Mouse (Mus musculus) small intestine, adult 2 months (tissue): ENCODE measurements around the gene Olfml1. TPM values are rescaled to one million over a fixed set of nuclear protein-coding genes. Genes with fewer than 3 reads are reported as not detected.

ENCODE experiments used
- H3K27ac ChIP-seq: fragments of 200-500 bp; 2 replicates; pipeline ENCODE4 v1.5.1; 2012; ENCODE audit warnings: low read depth, low read length, control low read depth, inconsistent platforms; ENCODE audit not compliant: insufficient read depth
- H3K27me3 ChIP-seq: fragments of 200-500 bp; 2 replicates; pipeline ENCODE4 v1.6.1; 2012; ENCODE audit warnings: mild to moderate bottlenecking, moderate library complexity, low read length, inconsistent platforms; ENCODE audit not compliant: control insufficient read depth, insufficient read depth
- H3K36me3 ChIP-seq: fragments of 200-500 bp; 2 replicates; pipeline ENCODE4 v1.6.1; 2012; ENCODE audit warnings: mild to moderate bottlenecking, low read length, control low read depth, inconsistent platforms; ENCODE audit not compliant: control insufficient read depth, insufficient read depth
- H3K4me1 ChIP-seq: fragments of 200-500 bp; 2 replicates; pipeline ENCODE4 v1.6.1; 2012; ENCODE audit warnings: low read length, inconsistent platforms, mixed read lengths; ENCODE audit not compliant: control insufficient read depth, insufficient read depth, insufficient read length
- H3K4me3 ChIP-seq: fragments of 200-500 bp; 2 replicates; pipeline ENCODE4 v1.5.1; 2012; ENCODE audit warnings: low read depth, mild to moderate bottlenecking, control low read depth, inconsistent platforms, low read length, moderate library complexity
- CTCF ChIP-seq: fragments of 200-500 bp; IDR thresholded peaks from 2 replicates; pipeline ENCODE4 v1.5.1; 2012; ENCODE audit warnings: low read depth, mild to moderate bottlenecking, control low read depth, inconsistent platforms, low read length, moderate library complexity, mixed read lengths; ENCODE audit not compliant: insufficient replicate concordance, insufficient read length; ENCODE audit errors: extremely low read depth
- POLR2A ChIP-seq: fragments of 200-500 bp; IDR thresholded peaks from 2 replicates; pipeline ENCODE4 v1.6.1; 2012; ENCODE audit warnings: low read depth, mild to moderate bottlenecking, control low read depth, inconsistent platforms, low read length, moderate library complexity
- WGBS: fragments of 180-500 bp; shearing (Covaris S2); methylation state at CpG from one replicate; pipeline ENCODE4 v1.1.7; 2018; 5-methylcytosine and 5-hydroxymethylcytosine counted together
- polyA plus RNA-seq: library from polyadenylated mRNA; depleted of rRNA; stranded (reverse); fragments of >200 nt; gene quantifications from 2 replicates; pipeline ENCODE4 v1.2.3, GENCODE M21; 2012

Olfml1 gene
- polyA plus RNA-seq, 1 experiment: 0.57 TPM

- Histone ChIP-seq H3K27me3 (no peaks in the 10 kb centered on the region), H3K36me3 (no peaks in the 10 kb centered on the region), H3K4me3 (peak overlapping the region; percentile 82), H3K4me1 (peaks cover 6% of the 10 kb centered on the region; the same call in 1 of the 2 replicates), H3K27ac (peak overlapping the region; percentile 92)
- TF ChIP-seq POLR2A (no peak), CTCF (peak; percentile 77; the same call in 1 of the 2 replicates)
- under 1% methylated on average over 16 of the region's 16 CpGs for WGBS
Observed at GRCm38 (mm10) chr7:107594325-107594856, 27.1 kb downstream of the Olfml1 start.

DNA sequence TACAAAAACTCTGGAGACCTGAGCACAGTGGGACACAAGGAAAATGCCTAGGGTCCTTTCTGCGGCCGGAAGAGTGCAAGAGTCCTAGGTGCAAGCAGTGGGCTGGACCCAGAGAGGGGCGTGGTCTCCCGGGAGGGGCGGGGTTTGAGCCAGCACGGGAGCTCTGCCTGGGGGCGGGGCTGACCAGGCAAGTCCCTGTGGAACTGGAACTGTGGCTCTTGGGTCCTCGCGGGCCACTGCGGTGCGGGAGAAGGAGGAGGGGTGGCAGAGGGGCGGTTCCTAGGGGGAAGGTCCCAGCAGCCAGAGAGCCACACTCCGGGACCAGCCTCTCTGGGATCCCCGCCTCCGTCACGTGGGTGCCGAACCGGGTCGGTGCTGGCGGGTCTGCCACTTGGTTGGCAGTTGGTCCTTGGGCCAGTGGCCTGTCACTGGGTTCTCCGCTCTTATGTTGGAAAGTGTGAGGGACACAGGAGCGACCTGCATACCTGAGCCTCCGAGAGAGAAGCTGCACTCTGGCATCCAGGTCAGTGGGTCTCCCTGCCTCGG, 27.7 kb downstream of the Olfml1 start, which contains the start of gene Ppfibp2:
Gene Ppfibp2, plus strand, starts transcription at position 351 of the 546 bp plus-strand sequence.
- H3K4me1 ChIP-seq: peaks cover 6% of the 10 kb centered on the region; the same call in 1 of the 2 replicates
- TF ChIP-seq POLR2A: no peak
- TF ChIP-seq CTCF: no peak
- no peaks in the 10 kb centered on the region for H3K27me3 ChIP-seq
- no peaks in the 10 kb centered on the region for H3K36me3 ChIP-seq
- H3K27ac ChIP-seq: peak within 1 kb of the TSS; percentile 92
- under 1% methylated on average over 24 of the region's 24 CpGs for WGBS
- H3K4me3 ChIP-seq: peak within 1 kb of the TSS; percentile 82

- Histone ChIP-seq H3K4me1 (peaks cover 6% of the 10 kb centered on the region; the same call in 1 of the 2 replicates), H3K4me3 (peak overlapping the region; percentile 82), H3K27me3 (no peaks in the 10 kb centered on the region), H3K27ac (no peak overlapping the region), H3K36me3 (no peaks in the 10 kb centered on the region)
- TF ChIP-seq POLR2A: no peak
- no peak for TF ChIP-seq CTCF
- 15% methylated on average over 13 of the region's 13 CpGs for WGBS
Observed at GRCm38 (mm10) chr7:107595426-107595825, 28.2 kb downstream of the Olfml1 start.

GRCm38 (mm10) chr7:107596753-107597152, 29.5 kb downstream of the Olfml1 start:
- H3K36me3 ChIP-seq: no peaks in the 10 kb centered on the region
- no peaks in the 10 kb centered on the region for H3K27me3 ChIP-seq
- H3K27ac ChIP-seq: no peak overlapping the region
- peaks cover 6% of the 10 kb centered on the region; the same call in 1 of the 2 replicates for H3K4me1 ChIP-seq
- no peak overlapping the region for H3K4me3 ChIP-seq
- TF ChIP-seq POLR2A (no peak), CTCF (no peak)

GRCm38 (mm10) chr7:107597956-107598355, 30.7 kb downstream of the Olfml1 start:
- Histone ChIP-seq H3K36me3 (no peaks in the 10 kb centered on the region), H3K27me3 (no peaks in the 10 kb centered on the region), H3K27ac (no peak overlapping the region), H3K4me1 (peaks cover 6% of the 10 kb centered on the region; the same call in 1 of the 2 replicates), H3K4me3 (no peak overlapping the region)
- WGBS: 73% methylated on average over 3 of the region's 3 CpGs
- no peak for TF ChIP-seq CTCF
- no peak for TF ChIP-seq POLR2A

- no peaks in the 10 kb centered on the region for H3K36me3 ChIP-seq
- no peak overlapping the region for H3K4me3 ChIP-seq
- H3K4me1 ChIP-seq: no peaks in the 10 kb centered on the region
- WGBS: 56% methylated on average over 5 of the region's 5 CpGs
- TF ChIP-seq CTCF (no peak), POLR2A (no peak)
- no peak overlapping the region for H3K27ac ChIP-seq
- no peaks in the 10 kb centered on the region for H3K27me3 ChIP-seq
Observed at GRCm38 (mm10) chr7:107600651-107601050, 33.4 kb downstream of the Olfml1 start.

- Histone ChIP-seq H3K4me1 (no peaks in the 10 kb centered on the region), H3K27me3 (no peaks in the 10 kb centered on the region), H3K27ac (no peak overlapping the region), H3K4me3 (no peak overlapping the region), H3K36me3 (no peaks in the 10 kb centered on the region)
- WGBS: 81% methylated on average over 4 of the region's 4 CpGs
- TF ChIP-seq POLR2A: no peak
Observed at GRCm38 (mm10) chr7:107602505-107602904, 35.3 kb downstream of the Olfml1 start.
